Mouse (Mus musculus) thymus, adult 2 months (tissue): Measurements from ENCODE around the gene Mill1. TPM values are rescaled to one million over a fixed set of nuclear protein-coding genes. Genes with fewer than 3 reads are reported as not detected.
"Not testable (repeated sequence)": the region's sequence is repeated elsewhere in the genome, so short reads cannot be mapped to it uniquely, and the experiment has no call there.

Source experiments
- DNase-seq: peaks from one replicate; pipeline ENCODE4 v3.0.0; 2021
- H3K27ac ChIP-seq: fragments of 200-500 bp; 2 replicates; pipeline ENCODE4 v1.5.1; 2012; ENCODE audit warnings: low read length, control low read depth; ENCODE audit not compliant: control insufficient read depth, insufficient read depth
- H3K27me3 ChIP-seq: fragments of 200-500 bp; 2 replicates; pipeline ENCODE4 v1.6.1; 2012; ENCODE audit warnings: mild to moderate bottlenecking, low read length, moderate library complexity, mixed read lengths; ENCODE audit not compliant: control insufficient read depth, insufficient read depth
- H3K36me3 ChIP-seq: fragments of 200-500 bp; 2 replicates; pipeline ENCODE4 v1.6.1; 2012; ENCODE audit warnings: mild to moderate bottlenecking, low read length, moderate library complexity; ENCODE audit not compliant: control insufficient read depth, insufficient read depth
- H3K4me1 ChIP-seq: fragments of 200-500 bp; replicated peaks from 2 replicates; pipeline ENCODE4 v1.6.1; 2012; ENCODE audit warnings: low read length; ENCODE audit not compliant: control insufficient read depth, insufficient read depth
- H3K4me3 ChIP-seq: fragments of 200-500 bp; 2 replicates; pipeline ENCODE4 v1.5.1; 2012; ENCODE audit warnings: mild to moderate bottlenecking, low read length, control low read depth, moderate library complexity; ENCODE audit not compliant: control insufficient read depth, insufficient read depth
- CTCF ChIP-seq: fragments of 200-500 bp; IDR thresholded peaks from 2 replicates; pipeline ENCODE4 v1.5.1; 2012; ENCODE audit warnings: mild to moderate bottlenecking, control low read depth, low read length, moderate library complexity, borderline replicate concordance; ENCODE audit not compliant: control insufficient read depth, poor library complexity, insufficient read depth; ENCODE audit errors: extremely low read depth
- POLR2A ChIP-seq: fragments of 200-500 bp; IDR thresholded peaks from 2 replicates; pipeline ENCODE4 v1.6.1; 2012; ENCODE audit warnings: mild to moderate bottlenecking, low read length, control low read depth, moderate library complexity; ENCODE audit not compliant: control insufficient read depth, poor library complexity, insufficient read depth; ENCODE audit errors: extremely low read depth
- WGBS: fragments of 180-500 bp; shearing (Covaris S2); methylation state at CpG from one replicate; pipeline ENCODE4 v1.1.7; 2018; 5-methylcytosine and 5-hydroxymethylcytosine counted together
- polyA plus RNA-seq: library from polyadenylated mRNA; depleted of rRNA; stranded (reverse); fragments of >200 nt; gene quantifications from 2 replicates; pipeline ENCODE4 v1.2.3, GENCODE M21; 2012; rRNA removed

Mill1 gene
- polyA plus RNA-seq: 2.0 and 2.2 TPM in 2 replicates

GRCm38 (mm10) chr7:18245047-18245446 lies at the start of gene Mill1:
Gene Mill1, plus strand, starts transcription at chr7:18245347.
- TF ChIP-seq CTCF (no peak), POLR2A (no peak)
- Histone ChIP-seq H3K4me1 (no peaks in the 10 kb centered on the region), H3K27ac (no peak within 1 kb of the TSS; the same call in 1 of the 2 replicates), H3K27me3 (no peaks in the 10 kb centered on the region), H3K36me3 (no peaks in the 10 kb centered on the region), H3K4me3 (no peak within 1 kb of the TSS)
- DNase-seq: no peak
- 71% methylated on average over 1 of the region's 1 CpGs for WGBS

GRCm38 (mm10) chr7:18210938-18211337 lies 34.2 kb upstream of the Mill1 start:
- no peak overlapping the region for H3K4me3 ChIP-seq
- no peaks in the 10 kb centered on the region for H3K36me3 ChIP-seq
- no peak overlapping the region for H3K27ac ChIP-seq
- TF ChIP-seq POLR2A: no peak
- TF ChIP-seq CTCF: no peak
- H3K27me3 ChIP-seq: no peaks in the 10 kb centered on the region
- no peaks in the 10 kb centered on the region for H3K4me1 ChIP-seq
- DNase-seq: no peak
- 16% methylated on average over 9 of the region's 9 CpGs for WGBS

- H3K4me1 ChIP-seq: no peaks in the 10 kb centered on the region
- WGBS: 88% methylated on average over 1 of the region's 1 CpGs
- DNase-seq: no peak
- TF ChIP-seq POLR2A (no peak), CTCF (no peak)
- H3K27ac ChIP-seq: no peak overlapping the region
- no peaks in the 10 kb centered on the region for H3K36me3 ChIP-seq
- H3K27me3 ChIP-seq: no peaks in the 10 kb centered on the region
- no peak overlapping the region for H3K4me3 ChIP-seq
Observed at GRCm38 (mm10) chr7:18214699-18215098, 30.4 kb upstream of the Mill1 start.

- 78% methylated on average over 2 of the region's 2 CpGs for WGBS
- H3K4me3 ChIP-seq: no peak overlapping the region
- H3K36me3 ChIP-seq: no peaks in the 10 kb centered on the region
- no peaks in the 10 kb centered on the region for H3K4me1 ChIP-seq
- no peak for DNase-seq
- no peak overlapping the region for H3K27ac ChIP-seq
- H3K27me3 ChIP-seq: no peaks in the 10 kb centered on the region
- TF ChIP-seq CTCF (no peak), POLR2A (no peak)
Observed at GRCm38 (mm10) chr7:18238561-18238960, 6.6 kb upstream of the Mill1 start.

GRCm38 (mm10) chr7:18241217-18241616 lies 3.9 kb upstream of the Mill1 start:
- no peak for DNase-seq
- Histone ChIP-seq H3K27me3 (no peaks in the 10 kb centered on the region), H3K36me3 (no peaks in the 10 kb centered on the region), H3K27ac (no peak overlapping the region), H3K4me1 (no peaks in the 10 kb centered on the region), H3K4me3 (no peak overlapping the region)
- TF ChIP-seq CTCF (no peak), POLR2A (no peak)
- WGBS: 83% methylated on average over 5 of the region's 5 CpGs

- not testable (repeated sequence) for H3K4me3 ChIP-seq, H3K27me3 ChIP-seq, H3K36me3 ChIP-seq, DNase-seq, H3K27ac ChIP-seq, H3K4me1 ChIP-seq
- WGBS: 54% methylated on average over 1 of the region's 1 CpGs
Observed at GRCm38 (mm10) chr7:18243959-18244573, 1.1 kb upstream of the Mill1 start.

GRCm38 (mm10) chr7:18260219-18260618 lies 15.1 kb downstream of the Mill1 start:
- H3K36me3 ChIP-seq: no peaks in the 10 kb centered on the region
- TF ChIP-seq CTCF (no peak), POLR2A (no peak)
- H3K4me3 ChIP-seq: no peak overlapping the region
- 38% methylated on average over 1 of the region's 1 CpGs for WGBS
- H3K27ac ChIP-seq: no peak overlapping the region
- no peak for DNase-seq
- no peaks in the 10 kb centered on the region for H3K4me1 ChIP-seq
- no peaks in the 10 kb centered on the region for H3K27me3 ChIP-seq
